Mouse (Mus musculus) liver, embryonic 16.5 days (tissue): Measurements from ENCODE around the gene Olfr1100. TPM values are rescaled to one million over a fixed set of nuclear protein-coding genes. Genes with fewer than 3 reads are reported as not detected.

ENCODE experiments used
- ATAC-seq: fragments of 200-750 bp; cut with Nextera tagmentation; 2 replicates; pipeline ENCODE4 v1.8.0; 2017; ENCODE audit warnings: low read depth, mild to moderate bottlenecking, moderate number of reproducible peaks, moderate library complexity
- H3K27ac ChIP-seq: fragments of 300-500 bp; sonication (generic); 2 replicates; pipeline ENCODE4 v1.5.1; 2014; ENCODE audit warnings: mild to moderate bottlenecking, low read length
- H3K27me3 ChIP-seq: fragments of 300-500 bp; sonication (generic); 2 replicates; pipeline ENCODE4 v1.6.1; 2014; ENCODE audit warnings: low read depth, low read length, mixed read lengths; ENCODE audit not compliant: control insufficient read depth, insufficient read depth
- H3K36me3 ChIP-seq: fragments of 300-500 bp; sonication (generic); 2 replicates; pipeline ENCODE4 v1.6.1; 2014; ENCODE audit warnings: mild to moderate bottlenecking; ENCODE audit not compliant: control insufficient read depth, insufficient read depth
- H3K4me1 ChIP-seq: fragments of 300-500 bp; sonication (generic); 2 replicates; pipeline ENCODE4 v1.6.1; 2014; ENCODE audit warnings: low read depth, low read length, mixed read lengths; ENCODE audit not compliant: control insufficient read depth
- H3K4me2 ChIP-seq: fragments of 300-500 bp; sonication (generic); 2 replicates; pipeline ENCODE4 v1.6.1; 2014; ENCODE audit warnings: low read depth, low read length, mixed read lengths
- H3K4me3 ChIP-seq: fragments of 300-500 bp; sonication (generic); 2 replicates; pipeline ENCODE4 v1.5.1; 2014; ENCODE audit warnings: low read depth, mild to moderate bottlenecking, low read length
- H3K9ac ChIP-seq: fragments of 300-500 bp; sonication (generic); 2 replicates; pipeline ENCODE4 v1.6.1; 2014; ENCODE audit warnings: low read depth, low read length
- H3K9me3 ChIP-seq: fragments of 300-500 bp; sonication (generic); replicated peaks from 2 replicates; pipeline ENCODE4 v1.6.1; 2016; ENCODE audit warnings: low read length; ENCODE audit not compliant: control insufficient read depth
- WGBS: fragments of 180-500 bp; shearing (Covaris S2); extraction: QIAGEN DNeasy Blood & Tissue Kit; methylation state at CpG from one replicate; pipeline ENCODE4 v1.1.7; 2014; ENCODE audit not compliant: insufficient replicate concordance; 5-methylcytosine and 5-hydroxymethylcytosine counted together
- polyA plus RNA-seq: library from polyadenylated mRNA; unstranded; fragments of >200 nt; fragmentation: Nextera tagmentation; extraction: Ambion mirVana; gene quantifications from 2 replicates; pipeline ENCODE4 v1.2.1, GENCODE M21; 2015

Olfr1100 gene
- polyA plus RNA-seq: not detected in 2 replicates

GRCm38 (mm10) chr2:86979854-86980253 lies at the start of gene Olfr1100:
Gene Olfr1100, minus strand, starts transcription at chr2:86979954.
- Histone ChIP-seq H3K9me3 (no peaks in the 10 kb centered on the region), H3K27ac (no peak within 1 kb of the TSS), H3K27me3 (no peaks in the 10 kb centered on the region), H3K36me3 (no peaks in the 10 kb centered on the region), H3K4me1 (no peaks in the 10 kb centered on the region), H3K9ac (no peak within 1 kb of the TSS), H3K4me3 (no peak within 1 kb of the TSS), H3K4me2 (no peak within 1 kb of the TSS)
- 60% methylated on average over 3 of the region's 3 CpGs for WGBS
- no peak for ATAC-seq

GRCm38 (mm10) chr2:87026980-87027379 lies 47.2 kb upstream of the Olfr1100 start, which contains the start of gene Olfr1104:
Gene Olfr1104, minus strand, starts transcription at chr2:87027080.
- Histone ChIP-seq H3K9me3 (no peaks in the 10 kb centered on the region), H3K9ac (no peak within 1 kb of the TSS), H3K36me3 (no peaks in the 10 kb centered on the region), H3K27me3 (no peaks in the 10 kb centered on the region), H3K4me2 (no peak within 1 kb of the TSS), H3K27ac (no peak within 1 kb of the TSS), H3K4me1 (no peaks in the 10 kb centered on the region), H3K4me3 (no peak within 1 kb of the TSS)
- ATAC-seq: no peak
- WGBS: 47% methylated on average over 1 of the region's 1 CpGs

DNA sequence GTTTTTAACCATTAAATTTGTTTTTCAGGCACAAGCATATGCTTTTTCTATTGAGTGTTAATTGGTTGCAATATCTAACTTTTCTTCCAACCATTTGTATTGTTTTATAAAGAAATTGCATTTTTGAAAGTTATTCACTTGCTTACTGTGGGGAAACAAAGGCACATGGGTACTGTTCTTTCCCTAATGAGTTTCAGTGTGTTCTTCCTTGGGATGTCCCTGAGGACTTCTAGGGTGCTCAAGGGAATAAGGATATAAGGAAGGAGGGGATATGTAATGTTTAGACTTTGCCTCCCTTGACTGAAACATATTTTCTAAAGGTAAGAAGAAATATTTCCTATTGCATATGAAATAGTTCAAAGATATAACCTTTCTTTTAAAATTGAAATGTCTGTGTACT lies 18.3 kb upstream of the Olfr1100 start, which contains the start of gene Olfr1102:
Olfr1102 (plus strand) TSS at position 301 of the 400 bp plus-strand sequence.
- Histone ChIP-seq H3K4me2 (no peak within 1 kb of the TSS), H3K9me3 (no peaks in the 10 kb centered on the region), H3K4me3 (no peak within 1 kb of the TSS), H3K27ac (no peak within 1 kb of the TSS), H3K4me1 (no peaks in the 10 kb centered on the region), H3K36me3 (no peaks in the 10 kb centered on the region), H3K27me3 (no peaks in the 10 kb centered on the region), H3K9ac (no peak within 1 kb of the TSS)
- ATAC-seq: no peak

DNA sequence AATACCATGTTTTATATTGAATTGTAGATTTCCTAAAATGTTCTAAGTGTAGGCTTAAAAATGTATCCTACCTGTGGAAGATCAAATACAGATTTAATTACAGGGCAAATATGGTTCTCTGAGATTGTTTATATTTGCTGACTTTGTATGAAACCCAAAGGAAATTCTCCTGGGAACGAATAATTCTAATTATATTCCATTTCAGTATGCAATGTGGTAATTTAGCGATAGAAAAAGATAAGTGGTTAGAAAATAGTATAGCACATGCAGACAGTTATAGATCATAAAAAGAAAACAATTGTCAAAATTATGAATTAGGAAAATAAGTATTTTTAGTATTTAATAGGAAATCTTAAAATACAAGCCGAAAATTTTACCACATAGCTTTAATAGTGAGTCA lies 11.4 kb upstream of the Olfr1100 start, which contains the start of gene Olfr1101:
Olfr1101 (minus strand) TSS at position 101 of the 400 bp plus-strand sequence.
- ATAC-seq: no peak
- no peak within 1 kb of the TSS for H3K9ac ChIP-seq
- WGBS: 52% methylated on average over 3 of the region's 3 CpGs
- no peaks in the 10 kb centered on the region for H3K36me3 ChIP-seq
- H3K27ac ChIP-seq: no peak within 1 kb of the TSS
- H3K4me2 ChIP-seq: no peak within 1 kb of the TSS
- no peaks in the 10 kb centered on the region for H3K27me3 ChIP-seq
- no peaks in the 10 kb centered on the region for H3K9me3 ChIP-seq
- H3K4me1 ChIP-seq: no peaks in the 10 kb centered on the region
- H3K4me3 ChIP-seq: no peak within 1 kb of the TSS

DNA sequence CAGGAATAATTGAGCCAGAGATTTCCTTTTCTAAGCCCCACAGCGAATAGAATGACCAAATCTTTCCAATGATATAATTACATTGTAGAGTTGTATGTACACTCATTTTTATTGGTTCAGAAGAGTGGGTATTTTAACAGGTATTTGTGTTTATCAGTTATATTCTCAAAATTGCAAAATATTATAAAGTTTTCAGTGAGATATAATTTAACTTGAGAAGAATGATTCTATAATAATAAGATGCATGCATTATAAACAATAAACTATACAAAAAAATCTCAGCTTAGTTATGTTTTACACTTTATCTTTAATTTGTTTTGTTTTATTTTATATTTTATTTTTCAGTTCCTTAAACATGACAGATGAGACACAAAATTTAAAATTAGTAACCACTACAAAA lies 19.2 kb downstream of the Olfr1100 start, which contains the start of gene Olfr1099:
Olfr1099 (minus strand) TSS at position 101 of the 400 bp plus-strand sequence.
- Histone ChIP-seq H3K27me3 (no peaks in the 10 kb centered on the region), H3K4me1 (no peaks in the 10 kb centered on the region), H3K4me3 (no peak within 1 kb of the TSS), H3K36me3 (no peaks in the 10 kb centered on the region), H3K4me2 (no peak within 1 kb of the TSS), H3K9me3 (no peaks in the 10 kb centered on the region), H3K9ac (no peak within 1 kb of the TSS), H3K27ac (no peak within 1 kb of the TSS)
- 51% methylated on average over 1 of the region's 1 CpGs for WGBS
- ATAC-seq: no peak

DNA sequence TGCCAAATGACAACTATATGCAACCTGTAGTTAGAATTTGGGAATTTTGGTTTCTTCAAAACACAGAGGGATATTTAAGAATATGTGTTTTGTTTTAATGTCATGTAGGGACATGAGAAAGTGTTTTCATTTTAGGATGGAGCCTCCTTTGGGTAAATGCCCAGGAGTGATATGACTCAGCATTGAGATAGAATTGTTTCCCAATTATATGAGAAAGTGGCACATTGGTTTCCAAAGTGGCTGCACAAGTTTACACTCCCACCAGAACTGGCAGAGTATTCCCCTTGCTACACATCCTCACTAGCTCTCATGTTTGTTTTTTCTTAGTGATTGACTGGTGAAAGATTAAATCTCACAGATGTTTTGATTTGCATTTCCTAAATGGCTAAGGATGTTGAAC lies 53.2 kb downstream of the Olfr1100 start:
- H3K27me3 ChIP-seq: no peaks in the 10 kb centered on the region

More for the DNA sequence above, 53.2 kb downstream of the Olfr1100 start:
- H3K9me3 ChIP-seq: no peaks in the 10 kb centered on the region
- no peak overlapping the region for H3K4me3 ChIP-seq
- no peaks in the 10 kb centered on the region for H3K4me1 ChIP-seq
- no peak overlapping the region for H3K27ac ChIP-seq
- ATAC-seq: no peak
- H3K4me2 ChIP-seq: no peak overlapping the region
- H3K9ac ChIP-seq: no peak overlapping the region
- H3K36me3 ChIP-seq: no peaks in the 10 kb centered on the region

Other genes with a start within 250 kb of the Olfr1100 start
- gene Olfr1089, start 246.3 kb downstream of the Olfr1100 start, polyA plus RNA-seq: not detected in 2 replicates
- gene Olfr1090, start 221.0 kb downstream of the Olfr1100 start, polyA plus RNA-seq: not detected in 2 replicates
- not detected in 2 replicates for gene Olfr1093, start 197.5 kb downstream of the Olfr1100 start, polyA plus RNA-seq
- not detected in 2 replicates for gene Olfr141, start 169.9 kb downstream of the Olfr1100 start, polyA plus RNA-seq
- gene Olfr1094, start 155.3 kb downstream of the Olfr1100 start, polyA plus RNA-seq: not detected in 2 replicates
- gene Olfr1095, start 128.3 kb downstream of the Olfr1100 start, polyA plus RNA-seq: not detected in 2 replicates
- not detected in 2 replicates for gene Gm13723, start 105.2 kb downstream of the Olfr1100 start, polyA plus RNA-seq
- not detected in 2 replicates for gene Olfr1097, start 87.7 kb downstream of the Olfr1100 start, polyA plus RNA-seq
- gene Olfr1098, start 55.4 kb downstream of the Olfr1100 start, polyA plus RNA-seq: not detected in 2 replicates
- gene Olfr1099, start 19.3 kb downstream of the Olfr1100 start, polyA plus RNA-seq: not detected in 2 replicates
- not detected in 2 replicates for gene Olfr1101, start 11.3 kb upstream of the Olfr1100 start, polyA plus RNA-seq
- not detected in 2 replicates for gene Olfr1102, start 18.4 kb upstream of the Olfr1100 start, polyA plus RNA-seq
- gene Olfr1104, start 47.1 kb upstream of the Olfr1100 start, polyA plus RNA-seq: not detected in 2 replicates
- not detected in 2 replicates for gene Olfr1105, start 56.6 kb upstream of the Olfr1100 start, polyA plus RNA-seq
- gene Olfr1106, start 72.3 kb upstream of the Olfr1100 start, polyA plus RNA-seq: not detected in 2 replicates
- not detected in 2 replicates for gene Olfr1107, start 95.9 kb upstream of the Olfr1100 start, polyA plus RNA-seq
- gene Olfr1109, start 116.1 kb upstream of the Olfr1100 start, polyA plus RNA-seq: not detected in 2 replicates
- gene Olfr259, start 134.6 kb upstream of the Olfr1100 start, polyA plus RNA-seq: not detected in 2 replicates
- not detected in 2 replicates for gene Olfr1110, start 160.3 kb upstream of the Olfr1100 start, polyA plus RNA-seq
- gene Olfr1111, start 172.7 kb upstream of the Olfr1100 start, polyA plus RNA-seq: not detected in 2 replicates
- gene Olfr1112, start 207.8 kb upstream of the Olfr1100 start, polyA plus RNA-seq: not detected in 2 replicates
- not detected in 2 replicates for gene Olfr1113, start 229.0 kb upstream of the Olfr1100 start, polyA plus RNA-seq